Mouse (Mus musculus) hindbrain, postnatal 0 days (tissue): Measurements from ENCODE around the gene Slc6a12. TPM values are rescaled to one million over a fixed set of nuclear protein-coding genes. Genes with fewer than 3 reads are reported as not detected.

ENCODE experiments used
- ATAC-seq: fragments of 200-750 bp; cut with Nextera tagmentation; 2 replicates; pipeline ENCODE4 v1.8.0; 2017; ENCODE audit warnings: mild to moderate bottlenecking, moderate TSS enrichment, moderate library complexity
- DNase-seq: peaks from one replicate; pipeline ENCODE4 v3.0.0-alpha.2; 2015; ENCODE audit warnings: low spot score
- H3K27ac ChIP-seq: fragments of 300-500 bp; sonication (generic); 2 replicates; pipeline ENCODE4 v1.5.1; 2014; ENCODE audit warnings: mild to moderate bottlenecking
- H3K27me3 ChIP-seq: fragments of 300-500 bp; sonication (generic); 2 replicates; pipeline ENCODE4 v1.6.1; 2014; ENCODE audit warnings: low read length, mixed read lengths; ENCODE audit not compliant: insufficient read depth
- H3K36me3 ChIP-seq: fragments of 300-500 bp; sonication (generic); 2 replicates; pipeline ENCODE4 v1.6.1; 2014; ENCODE audit warnings: low read length, mixed read lengths; ENCODE audit not compliant: insufficient read depth
- H3K4me1 ChIP-seq: fragments of 300-500 bp; sonication (generic); 2 replicates; pipeline ENCODE4 v1.6.1; 2014; ENCODE audit warnings: antibody characterized with exemption, low read length, mixed read lengths; ENCODE audit not compliant: insufficient read depth
- H3K4me2 ChIP-seq: fragments of 300-500 bp; sonication (generic); 2 replicates; pipeline ENCODE4 v1.6.1; 2014; ENCODE audit warnings: low read depth, mild to moderate bottlenecking, low read length, moderate library complexity, mixed read lengths
- H3K4me3 ChIP-seq: fragments of 300-500 bp; sonication (generic); 2 replicates; pipeline ENCODE4 v1.5.1; 2014; ENCODE audit warnings: low read length
- H3K9ac ChIP-seq: fragments of 300-500 bp; sonication (generic); replicated peaks from 2 replicates; pipeline ENCODE4 v1.6.1; 2014; ENCODE audit warnings: mild to moderate bottlenecking, low read length, moderate library complexity, mixed read lengths
- H3K9me3 ChIP-seq: fragments of 300-500 bp; sonication (generic); 2 replicates; pipeline ENCODE4 v1.6.1; 2016; ENCODE audit warnings: low read length, mixed read lengths
- CTCF ChIP-seq: IDR thresholded peaks from 2 replicates; pipeline ENCODE4 v1.5.1; 2016; ENCODE audit warnings: antibody characterized with exemption, control low read depth, low read depth
- WGBS: fragments of 180-500 bp; shearing (Covaris S2); extraction: QIAGEN DNeasy Blood & Tissue Kit; methylation state at CpG from one replicate; pipeline ENCODE4 v1.1.7; 2014; 5-methylcytosine and 5-hydroxymethylcytosine counted together
- polyA plus RNA-seq: library from polyadenylated mRNA; unstranded; fragments of >200 nt; fragmentation: Nextera tagmentation; extraction: Ambion mirVana; gene quantifications from 2 replicates; pipeline ENCODE4 v1.2.1, GENCODE M21; 2015
- total RNA-seq: library from RNA; depleted of rRNA; stranded (reverse); fragments of >200 nt; gene quantifications from 2 replicates; pipeline ENCODE4 v1.2.3, GENCODE M21; 2014

The Slc6a12 gene
- total and polyA plus RNA-seq, 2 experiments from 2014 or later: 5.9 to 12.8 TPM

DNA sequence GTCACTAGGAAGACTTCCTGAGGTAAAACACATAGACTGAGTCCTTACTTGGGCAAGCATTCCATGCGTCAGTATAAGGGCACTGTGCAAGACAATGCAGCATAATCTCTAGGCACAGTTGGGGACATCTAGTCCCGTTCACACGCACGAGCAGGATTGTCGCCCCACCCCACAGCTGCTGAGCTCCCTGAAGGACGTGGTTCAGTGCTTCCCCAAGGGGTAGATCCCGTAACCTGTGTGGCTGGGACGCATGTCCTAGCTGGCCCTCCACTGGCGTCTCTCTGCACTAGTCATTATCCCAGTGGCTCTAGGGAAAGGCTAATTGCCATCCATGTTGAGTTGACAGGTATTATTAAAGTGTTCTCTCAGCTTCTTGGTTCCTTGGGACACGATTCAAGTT, 39.2 kb downstream of the Slc6a12 start:
- DNase-seq: no peak
- Histone ChIP-seq H3K9me3 (no peaks in the 10 kb centered on the region), H3K4me1 (no peaks in the 10 kb centered on the region; the same call in 1 of the 2 replicates), H3K4me2 (no peak overlapping the region), H3K4me3 (no peak overlapping the region), H3K27ac (no peak overlapping the region), H3K27me3 (no peaks in the 10 kb centered on the region), H3K36me3 (no peaks in the 10 kb centered on the region), H3K9ac (no peak overlapping the region)
- no peak for ATAC-seq
- 34% methylated on average over 10 of the region's 10 CpGs for WGBS
- no peak for TF ChIP-seq CTCF

DNA sequence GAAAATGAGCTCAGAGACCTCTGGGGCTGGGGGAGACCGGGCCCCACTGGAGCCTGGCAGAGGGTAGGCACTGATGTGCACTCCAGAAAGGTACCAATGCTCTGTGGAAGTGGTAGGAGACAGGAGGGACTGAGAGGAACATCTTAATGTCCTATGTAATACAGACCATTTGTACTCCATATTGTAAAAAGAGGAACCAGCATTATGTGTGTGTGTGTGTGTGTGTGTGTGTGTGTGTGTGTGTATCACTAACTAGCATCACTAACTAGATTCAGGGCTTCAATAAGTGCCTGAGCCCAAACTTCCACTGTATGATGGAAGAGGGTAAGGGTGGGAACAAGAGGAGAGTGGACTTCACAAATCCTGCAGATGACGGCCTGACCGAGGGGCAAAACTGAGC, 42.5 kb downstream of the Slc6a12 start:
- no peak overlapping the region for H3K4me3 ChIP-seq
- H3K27ac ChIP-seq: no peak overlapping the region
- no peaks in the 10 kb centered on the region for H3K27me3 ChIP-seq
- no peaks in the 10 kb centered on the region for H3K4me1 ChIP-seq
- H3K4me2 ChIP-seq: no peak overlapping the region
- TF ChIP-seq CTCF: no peak
- no peak for ATAC-seq
- H3K9me3 ChIP-seq: no peaks in the 10 kb centered on the region
- no peaks in the 10 kb centered on the region for H3K36me3 ChIP-seq
- H3K9ac ChIP-seq: no peak overlapping the region
- WGBS: 81% methylated on average over 3 of the region's 3 CpGs
- DNase-seq: no peak

DNA sequence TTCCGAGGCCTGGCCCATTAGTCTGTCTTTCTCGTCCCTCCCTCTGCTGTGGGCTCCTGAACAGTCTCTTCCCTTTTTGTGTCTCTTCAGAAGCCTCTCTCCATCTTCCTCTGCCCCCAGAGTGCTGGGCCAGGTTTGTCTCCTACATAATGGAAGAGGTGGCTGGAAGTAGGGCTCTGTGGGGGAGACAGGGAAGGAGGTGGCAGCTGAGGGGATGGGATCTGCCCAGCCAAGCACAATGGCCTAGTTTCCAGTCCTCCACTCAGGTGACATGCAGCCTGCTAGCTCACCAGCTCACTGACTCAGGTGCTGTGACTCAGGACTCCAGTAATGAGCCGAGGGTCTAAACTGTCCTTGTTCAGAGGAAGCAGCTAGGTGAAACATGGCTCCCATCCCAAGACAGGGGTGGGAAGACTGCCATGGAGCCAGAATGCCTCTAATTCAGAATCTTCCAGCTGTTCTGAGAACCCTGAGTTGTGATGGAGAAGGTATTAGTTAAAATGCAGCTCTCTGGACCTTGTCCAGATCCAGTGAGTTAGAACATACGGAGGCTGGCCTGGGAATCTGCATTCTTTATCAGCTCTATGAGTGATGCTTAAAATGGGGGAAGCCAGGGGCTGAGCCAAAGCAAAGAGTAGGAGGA, 49.9 kb downstream of the Slc6a12 start:
- Histone ChIP-seq H3K36me3 (no peaks in the 10 kb centered on the region), H3K4me2 (no peak overlapping the region), H3K4me1 (no peaks in the 10 kb centered on the region), H3K4me3 (no peak overlapping the region), H3K27ac (no peak overlapping the region), H3K9me3 (no peaks in the 10 kb centered on the region), H3K9ac (no peak overlapping the region), H3K27me3 (no peaks in the 10 kb centered on the region)
- WGBS: 89% methylated on average over 4 of the region's 4 CpGs
- DNase-seq: no peak
- no peak for ATAC-seq
- TF ChIP-seq CTCF: no peak

DNA sequence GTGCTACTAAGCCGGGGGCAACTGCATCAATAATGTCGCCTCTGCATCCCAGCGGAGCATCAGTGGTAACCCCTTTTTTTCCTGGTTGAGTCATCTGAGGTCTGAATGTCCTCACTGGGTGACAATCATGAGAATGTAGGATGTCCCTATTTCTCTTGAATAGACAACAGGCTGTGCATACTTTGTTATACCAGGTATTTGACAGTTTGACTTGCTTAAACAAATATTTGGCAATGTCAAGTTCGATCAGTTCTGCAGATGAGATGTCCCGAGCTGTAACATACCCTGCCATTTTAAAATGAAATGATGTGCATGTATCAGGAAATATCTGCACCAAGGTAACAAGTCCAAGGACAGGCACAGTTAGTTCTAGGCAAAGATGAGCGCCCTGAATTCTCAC, 58.3 kb downstream of the Slc6a12 start:
- ATAC-seq (no peak), DNase-seq (no peak)
- 96% methylated on average over 6 of the region's 6 CpGs for WGBS

DNA sequence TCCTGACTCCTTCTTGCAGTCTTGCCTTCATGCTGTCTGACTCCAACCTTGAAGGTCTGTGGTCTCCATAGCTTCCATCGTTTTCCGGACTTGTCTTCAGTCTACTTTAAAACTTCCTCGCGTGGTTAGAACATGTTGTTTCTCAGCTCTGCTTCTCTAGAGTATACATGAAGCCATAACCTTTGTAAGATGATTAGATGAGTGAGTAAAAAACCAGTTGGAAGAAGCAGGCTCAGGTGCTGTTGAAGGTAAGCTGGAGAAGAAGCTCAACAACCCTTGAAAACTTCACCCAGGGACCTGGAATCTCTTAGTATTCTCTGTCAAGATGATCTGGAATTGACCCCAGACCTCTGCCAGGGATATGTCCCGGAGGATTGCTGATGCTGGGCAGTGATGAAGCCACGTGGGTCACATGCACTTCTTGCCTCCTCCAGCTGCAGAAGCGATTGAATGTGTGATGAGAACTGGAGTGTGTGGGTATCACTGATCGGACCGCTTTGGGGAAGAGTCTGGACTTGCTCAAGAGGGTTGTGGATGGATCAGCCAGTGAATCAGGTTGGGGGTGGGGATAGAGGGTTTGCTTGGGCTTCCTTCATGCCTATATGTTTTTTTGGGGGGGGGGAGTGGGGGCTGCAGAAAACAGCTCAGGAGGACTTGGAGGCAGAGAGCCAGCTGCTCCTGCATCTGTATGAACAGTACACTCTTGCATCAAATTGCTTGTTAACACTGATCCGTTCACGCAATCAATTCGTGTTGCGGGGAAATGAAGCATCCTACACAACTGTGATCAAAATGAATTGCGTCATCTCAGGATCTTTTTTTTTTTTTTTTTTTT, 59.2 kb downstream of the Slc6a12 start:
- H3K27ac ChIP-seq: peak overlapping the region; percentile 64; the same call in 1 of the 2 replicates
- 69% methylated on average over 14 of the region's 14 CpGs for WGBS
- DNase-seq: peak; percentile 30
- peaks cover 5% of the 10 kb centered on the region; the same call in 1 of the 2 replicates for H3K4me1 ChIP-seq
- no peaks in the 10 kb centered on the region for H3K27me3 ChIP-seq
- no peaks in the 10 kb centered on the region for H3K9me3 ChIP-seq
- H3K4me2 ChIP-seq: no peak overlapping the region
- no peak overlapping the region for H3K4me3 ChIP-seq
- H3K36me3 ChIP-seq: no peaks in the 10 kb centered on the region
- H3K9ac ChIP-seq: no peak overlapping the region
- ATAC-seq: peak; percentile 79
- no peak for TF ChIP-seq CTCF

More for the DNA sequence above, 58.3 kb downstream of the Slc6a12 start:
- no peak for TF ChIP-seq CTCF
- Histone ChIP-seq H3K9me3 (no peaks in the 10 kb centered on the region), H3K4me3 (no peak overlapping the region), H3K9ac (no peak overlapping the region), H3K4me1 (peaks cover 5% of the 10 kb centered on the region; the same call in 1 of the 2 replicates), H3K27ac (no peak overlapping the region), H3K27me3 (no peaks in the 10 kb centered on the region), H3K36me3 (no peaks in the 10 kb centered on the region), H3K4me2 (no peak overlapping the region)

DNA sequence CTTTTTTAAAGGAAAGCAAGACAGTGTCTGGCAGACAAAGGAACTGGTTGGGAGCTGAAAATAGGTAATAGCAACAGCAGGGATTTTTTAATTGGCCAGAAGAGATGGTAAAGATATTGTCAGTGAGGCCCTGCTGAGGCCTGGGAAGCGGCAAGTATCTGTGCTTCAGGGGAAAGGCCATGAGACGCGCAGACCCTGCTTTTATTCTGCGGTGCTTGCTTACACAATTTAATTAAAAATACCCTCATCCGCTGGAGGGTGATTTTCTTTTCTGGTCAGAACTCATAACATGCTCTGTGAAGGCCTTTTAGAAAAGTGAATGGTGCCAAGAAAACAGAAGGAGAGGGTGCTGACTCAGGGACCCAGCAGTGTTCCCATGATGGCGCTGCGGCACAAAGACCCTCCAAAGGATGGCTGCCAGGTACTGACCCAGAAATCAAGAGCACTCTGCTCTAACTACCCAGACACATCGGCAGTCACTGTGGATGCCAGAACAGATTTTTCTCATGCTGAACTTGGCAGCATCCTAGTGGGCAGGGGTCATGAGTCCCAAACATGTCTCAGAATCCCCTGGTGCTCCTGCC, 59.9 kb downstream of the Slc6a12 start:
- Histone ChIP-seq H3K36me3 (no peaks in the 10 kb centered on the region), H3K9me3 (no peaks in the 10 kb centered on the region), H3K27ac (peak overlapping the region; percentile 64; the same call in 1 of the 2 replicates), H3K4me2 (no peak overlapping the region), H3K9ac (peak overlapping the region; percentile 1; the same call in 1 of the 2 replicates), H3K4me1 (peaks cover 5% of the 10 kb centered on the region; the same call in 1 of the 2 replicates), H3K4me3 (no peak overlapping the region), H3K27me3 (no peaks in the 10 kb centered on the region)
- WGBS: 38% methylated on average over 8 of the region's 8 CpGs
- no peak for TF ChIP-seq CTCF
- ATAC-seq: peak; percentile 63
- no peak for DNase-seq
